Mouse (Mus musculus): ENCODE measurements around the gene Csf2rb2.

- TF ChIP-seq ZC3H11A (IDR thresholded peaks at IDR 0.05; ENCODE audit: borderline replicate concordance, low read depth, low read length) (no peak), ZNF384 (IDR thresholded peaks at IDR 0.05; ENCODE audit: low read depth, low read length) (no peak), HCFC1 (IDR thresholded peaks at IDR 0.05; ENCODE audit: borderline replicate concordance, insufficient read depth, low read length) (no peak), CHD2 (IDR thresholded peaks at IDR 0.05; ENCODE audit: low read depth, low read length) (no peak)
These were observed 28.9 kb upstream of the Csf2rb2 start for GRCm38 (mm10) chr15:78334380-78334779.
